Mouse (Mus musculus) erythroid progenitor cell, adult 5-6 weeks (primary cell): Measurements from ENCODE around the gene Prickle2. TPM values are rescaled to one million over a fixed set of nuclear protein-coding genes. Genes with fewer than 3 reads are reported as not detected.

Experiments
- ATAC-seq: replicated peaks from 2 replicates; pipeline ENCODE4 v1.8.0; 2016; ENCODE audit warnings: moderate number of reproducible peaks, mild to moderate bottlenecking, moderate TSS enrichment, inconsistent platforms; ENCODE audit not compliant: poor library complexity, low FRiP score, severe bottlenecking
- total RNA-seq, 2 experiments: library from RNA; stranded (forward) in 1 of 2; stranded (reverse) in 1 of 2; fragments of 150-400 nt in 1 of 2; fragments of 186-747, 209-891 nt in 1 of 2; gene quantifications; 2 replicates each; pipeline versions ENCODE4 v1.2.3 to v1.2.4; 2015 to 2017; ENCODE audit warnings: low replicate concordance in 2 of 2

Prickle2 gene
- total RNA-seq, 2 experiments from 2014 or later, result not detected

GRCm38 (mm10) chr6:92609682-92610235 lies 96.2 kb downstream of the Prickle2 start:
- no peak for ATAC-seq

DNA sequence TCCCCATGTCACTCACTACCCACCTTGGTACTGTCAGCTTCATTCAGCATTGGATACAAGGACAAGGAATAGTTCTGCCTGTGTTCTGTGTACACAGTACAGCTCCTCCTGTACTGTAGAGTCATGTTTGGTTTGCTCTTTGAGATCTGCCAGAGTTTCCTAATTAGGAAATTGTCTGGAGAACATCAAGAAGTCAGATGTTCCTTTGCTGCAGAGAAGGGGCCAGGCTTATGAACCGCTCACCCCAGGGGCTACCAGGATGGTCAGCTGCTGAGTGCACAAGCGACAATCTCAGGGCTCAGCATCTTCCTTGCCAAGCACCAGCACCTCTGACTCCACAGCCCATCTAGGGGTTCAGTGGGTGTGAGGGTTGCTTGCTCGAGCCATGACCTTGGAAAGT lies 96.9 kb downstream of the Prickle2 start:
- no peak for ATAC-seq

DNA sequence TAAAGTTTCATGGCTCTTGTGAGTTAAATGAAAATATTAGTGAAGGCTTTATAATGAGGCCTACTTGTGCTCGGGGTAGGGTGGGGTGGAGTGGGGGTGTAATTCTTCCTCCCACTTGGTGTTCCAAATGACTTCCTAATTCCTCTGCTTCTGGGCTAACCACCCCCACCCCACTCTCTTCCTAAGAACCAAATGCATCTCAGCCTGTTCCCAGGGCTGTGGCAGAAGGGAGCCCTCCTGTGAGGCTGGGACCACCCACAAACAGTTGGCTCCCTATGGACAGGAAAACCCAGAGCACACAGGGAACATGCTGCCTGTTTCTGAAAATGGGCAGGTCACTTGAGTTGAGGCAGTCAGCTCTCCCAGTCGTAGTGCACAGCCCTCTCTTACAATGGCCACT lies 100.8 kb downstream of the Prickle2 start:
- ATAC-seq, result no peak

- no peak for ATAC-seq
These were observed 109.6 kb downstream of the Prickle2 start for GRCm38 (mm10) chr6:92596340-92596739.

GRCm38 (mm10) chr6:92589381-92590065 lies 116.4 kb downstream of the Prickle2 start:
- ATAC-seq, result no peak

DNA sequence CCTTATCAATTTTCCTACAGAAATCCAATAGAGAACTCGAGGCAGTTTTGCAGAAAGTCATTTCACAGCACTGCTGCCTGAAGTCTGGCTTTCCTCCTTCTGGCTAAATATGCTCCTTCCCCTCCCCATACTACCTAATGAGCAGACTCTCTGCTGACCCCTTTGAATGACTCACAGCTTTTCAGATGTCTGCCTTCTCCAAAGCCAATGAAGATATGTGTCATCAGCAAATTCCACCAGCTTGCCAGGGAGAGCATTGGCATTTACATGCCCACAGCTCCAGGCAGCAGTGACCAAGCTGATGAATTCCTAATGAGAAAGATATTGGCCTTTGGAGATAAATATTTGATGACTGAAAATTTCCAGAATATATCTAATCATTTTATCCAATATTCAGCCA lies 121.9 kb downstream of the Prickle2 start:
- ATAC-seq, result no peak

DNA sequence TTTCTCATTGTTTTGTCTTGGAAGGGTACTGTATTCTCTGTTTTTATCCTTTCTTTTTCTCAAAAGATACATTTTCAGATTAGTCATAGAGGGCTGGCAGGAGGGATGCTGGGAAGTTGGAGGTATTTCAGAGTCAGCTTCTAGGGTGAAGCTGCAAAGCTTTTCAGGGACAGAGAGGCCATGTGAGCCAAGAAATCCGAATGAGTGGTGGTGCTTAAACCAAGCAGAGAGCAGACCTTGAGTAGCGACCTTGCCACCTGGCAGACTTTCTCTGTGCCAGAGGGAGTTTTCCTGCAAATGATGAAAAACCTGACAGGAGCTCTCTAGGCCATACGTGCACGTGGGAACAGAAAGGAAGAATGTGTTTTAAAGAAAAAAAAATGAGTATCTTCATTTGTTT lies 130.7 kb downstream of the Prickle2 start:
- no peak for ATAC-seq

DNA sequence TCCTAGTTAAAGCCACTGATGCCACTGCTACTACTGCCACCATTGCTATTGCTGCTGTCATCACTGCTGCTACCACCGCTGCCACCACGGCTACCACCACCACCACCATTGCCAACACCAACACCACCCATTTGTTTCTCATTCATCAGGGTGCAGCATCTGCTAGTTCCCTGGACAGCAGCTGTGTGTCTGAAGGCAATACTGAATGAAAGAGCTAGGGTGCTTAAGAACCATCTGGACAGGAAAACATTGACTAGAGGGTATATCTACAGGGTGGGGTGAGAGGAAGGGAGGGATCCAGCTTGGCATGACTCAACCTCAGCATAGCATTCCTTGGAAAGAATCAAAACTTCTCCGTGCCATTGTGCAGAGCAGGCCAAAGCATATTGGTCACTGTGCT lies 133.8 kb downstream of the Prickle2 start:
- ATAC-seq, result no peak

GRCm38 (mm10) chr6:92570090-92570489 lies 135.9 kb downstream of the Prickle2 start:
- no peak for ATAC-seq

DNA sequence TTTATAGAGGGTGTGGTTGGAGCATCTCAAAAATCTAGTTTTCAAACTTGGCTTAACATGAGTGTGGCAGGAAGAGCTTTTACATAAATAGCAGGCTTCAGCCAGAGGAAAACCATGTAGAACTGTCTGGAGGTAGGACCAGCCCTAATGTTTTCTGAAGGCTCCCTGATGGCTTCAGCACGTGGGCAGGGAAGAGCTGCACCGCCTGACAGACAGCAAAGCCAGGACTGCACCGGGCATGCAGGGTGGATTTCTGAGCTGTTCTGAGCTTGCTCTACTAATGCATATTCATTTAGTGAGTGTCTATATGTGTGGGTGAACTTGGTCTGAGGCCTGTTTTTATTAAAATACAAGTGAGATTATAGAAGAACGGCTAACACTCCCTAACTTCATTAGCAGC lies 136.7 kb downstream of the Prickle2 start:
- no peak for ATAC-seq

GRCm38 (mm10) chr6:92559261-92559660 lies 146.7 kb downstream of the Prickle2 start:
- no peak for ATAC-seq

- ATAC-seq, result no peak
These were observed 150.3 kb downstream of the Prickle2 start for GRCm38 (mm10) chr6:92555675-92556074.

- no peak for ATAC-seq
These were observed 152.9 kb downstream of the Prickle2 start for GRCm38 (mm10) chr6:92553086-92553485.

DNA sequence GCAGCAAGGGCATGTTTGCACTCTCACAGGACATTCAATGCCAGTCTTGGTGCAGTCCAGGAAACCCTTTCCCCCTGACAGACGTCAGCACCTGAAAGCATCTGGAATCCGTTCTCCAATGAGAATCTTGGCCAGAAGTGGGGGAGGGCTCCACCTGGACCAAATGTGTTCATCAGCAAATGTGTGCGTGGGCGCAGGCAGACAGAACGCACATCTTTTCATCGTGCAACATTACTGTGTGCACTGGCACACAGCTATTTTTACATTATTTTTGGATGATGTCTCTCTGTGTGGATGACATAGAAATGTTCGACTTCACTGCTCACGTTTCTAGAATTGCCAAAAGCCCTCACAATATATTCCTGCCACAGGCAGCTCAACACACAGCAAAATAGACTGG lies 156.7 kb downstream of the Prickle2 start:
- ATAC-seq, result no peak

DNA sequence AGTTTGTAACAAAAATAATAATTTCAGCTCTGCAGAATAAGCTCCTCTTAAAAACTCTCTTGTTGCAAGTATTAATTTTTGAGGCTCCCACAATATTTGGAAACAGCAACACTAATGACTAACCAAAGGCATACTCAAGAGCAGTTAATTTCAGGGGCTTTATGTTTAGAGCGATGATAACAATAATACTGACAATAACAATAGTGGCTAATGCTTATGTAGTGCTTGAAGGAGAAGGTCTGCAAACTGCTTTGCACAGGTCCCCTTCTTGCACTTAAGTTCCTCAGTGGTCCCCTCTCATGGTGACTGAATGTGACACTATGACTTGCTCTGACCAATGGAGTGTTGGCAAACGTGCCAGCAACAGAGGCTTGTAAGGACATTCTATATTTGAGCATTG lies 160.8 kb downstream of the Prickle2 start:
- no peak for ATAC-seq

DNA sequence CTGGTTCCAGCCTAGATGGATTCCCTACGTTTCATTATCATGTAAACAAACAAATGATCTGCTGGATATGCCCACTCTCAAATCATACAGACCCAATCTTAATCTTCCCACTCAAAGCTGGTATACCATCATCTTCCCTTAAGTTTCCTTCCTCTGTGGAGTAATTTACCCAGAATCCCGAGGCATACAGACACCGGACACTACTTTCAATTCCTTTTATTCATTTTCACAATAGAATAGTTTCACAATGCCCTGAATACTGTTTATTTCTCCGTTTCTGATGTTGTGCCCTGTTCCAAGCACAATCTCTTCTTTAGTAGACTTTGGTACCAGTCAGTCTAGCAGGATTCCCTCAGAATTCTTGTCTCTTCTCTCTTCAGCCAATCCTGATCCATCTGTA lies 162.1 kb downstream of the Prickle2 start:
- no peak for ATAC-seq

DNA sequence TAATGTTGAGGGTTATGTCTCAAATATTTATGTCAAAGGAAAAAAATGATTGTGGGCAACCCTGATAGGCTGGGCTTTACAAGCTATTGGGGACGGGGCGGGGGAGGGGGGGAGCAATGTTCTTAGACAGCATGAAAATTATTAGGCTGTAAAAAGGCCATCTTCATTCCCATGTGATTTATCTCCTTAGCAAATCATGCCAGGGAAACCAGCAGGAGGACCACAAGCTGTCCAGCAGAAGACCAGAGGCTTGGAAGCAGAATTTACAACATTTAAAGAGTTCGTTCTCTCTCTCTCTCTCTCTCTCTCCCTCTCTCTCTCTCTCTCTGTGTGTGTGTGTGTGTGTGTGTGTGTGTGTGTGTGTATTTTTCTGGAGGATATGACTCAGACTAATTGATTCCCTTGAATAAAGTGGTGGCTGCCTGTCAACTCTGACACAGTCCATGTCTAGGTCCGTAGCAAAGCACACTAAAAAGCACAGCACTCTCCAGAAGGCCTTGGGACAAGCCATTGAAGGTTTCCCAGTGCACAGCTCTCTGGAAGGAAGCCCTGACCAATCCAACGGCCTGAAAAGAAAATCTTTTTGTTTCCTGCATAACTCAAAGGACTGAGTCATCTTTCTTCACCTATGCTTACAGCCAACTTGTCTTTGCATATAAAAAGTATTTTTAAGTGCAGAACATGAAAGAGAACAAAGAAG lies 163.4 kb downstream of the Prickle2 start:
- ATAC-seq, result no peak

- ATAC-seq, result no peak
These were observed 171.5 kb downstream of the Prickle2 start for GRCm38 (mm10) chr6:92534226-92535031.

DNA sequence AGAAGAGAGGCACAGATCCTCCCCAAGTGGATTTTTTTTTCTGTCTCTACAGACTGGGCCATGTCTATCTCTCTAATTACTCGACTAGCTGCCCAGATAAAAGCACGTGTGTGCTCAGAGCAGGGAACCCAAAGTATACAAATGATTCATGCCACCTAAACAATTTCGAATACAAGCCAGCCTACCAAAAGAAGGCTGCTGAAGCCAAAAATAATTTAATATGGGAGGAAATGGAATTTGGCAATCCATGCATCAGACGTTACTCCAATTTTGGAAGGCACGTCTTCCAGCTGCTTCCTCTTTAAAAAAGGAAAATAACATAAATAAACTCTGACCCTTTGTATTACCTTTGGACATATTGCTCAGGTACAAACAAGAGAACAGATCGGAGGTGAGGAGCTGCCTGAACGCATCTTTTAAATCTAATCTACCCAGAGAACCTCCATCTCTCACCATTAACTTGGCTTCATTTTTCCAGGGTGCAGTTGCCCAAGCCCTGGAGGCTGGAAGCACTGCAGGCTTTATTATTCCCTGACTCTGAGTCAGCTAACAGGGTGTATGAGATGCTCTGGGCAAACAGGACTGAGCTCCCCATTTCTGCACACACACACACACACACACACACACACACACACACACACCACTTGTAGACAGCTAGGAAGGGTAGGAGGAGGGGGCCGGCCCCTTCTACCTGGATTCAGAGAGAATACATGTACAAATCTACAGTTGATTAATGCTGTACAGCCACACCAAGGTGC lies 172.5 kb downstream of the Prickle2 start:
- no peak for ATAC-seq

DNA sequence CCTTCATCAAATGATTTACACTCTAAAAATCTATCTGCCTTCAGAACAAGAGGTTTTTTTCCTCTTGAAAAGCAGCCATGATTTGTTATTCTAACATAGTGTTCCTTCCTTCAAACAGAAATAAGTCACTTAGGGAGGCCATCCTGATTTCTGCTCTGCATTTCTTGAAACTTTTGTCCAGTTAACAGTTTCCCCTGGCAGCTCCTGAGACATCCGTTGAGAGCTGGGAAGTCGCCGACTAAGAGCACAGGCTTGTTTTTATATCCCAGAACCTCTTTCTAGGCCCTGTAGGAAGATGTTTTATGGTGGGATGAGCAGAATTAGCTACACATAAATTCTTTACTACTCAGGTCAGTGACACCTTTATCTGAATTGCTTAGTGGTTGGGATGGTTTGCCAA lies 173.1 kb downstream of the Prickle2 start:
- no peak for ATAC-seq
